Mouse (Mus musculus) spleen, adult 18-20 months (tissue): ENCODE data around the gene Rapgef1.
"Not testable (repeated sequence)": the region's sequence is repeated elsewhere in the genome, so short reads cannot be mapped to it uniquely, and the experiment has no call there.

ENCODE experiments used
- DNase-seq, 2 experiments: peaks; one replicate each; pipeline ENCODE4 v3.0.0; 2022; ENCODE audit warnings: mixed read lengths in 2 of 2

The Rapgef1 gene

GRCm38 (mm10) chr2:29747852-29748251, 128.3 kb downstream of the Rapgef1 start:
- no peak for DNase-seq

- no peak for DNase-seq
Observed at GRCm38 (mm10) chr2:29748499-29748898, 129.0 kb downstream of the Rapgef1 start.

- DNase-seq = no peak
Observed at GRCm38 (mm10) chr2:29751497-29751896, 132.0 kb downstream of the Rapgef1 start, which contains the start of gene Gm13420. Gene Gm13420, minus strand, starts transcription at chr2:29751685.

GRCm38 (mm10) chr2:29752397-29752796, 132.9 kb downstream of the Rapgef1 start:
- no peak for DNase-seq

- no peak for DNase-seq
Observed at GRCm38 (mm10) chr2:29755693-29756092, 136.2 kb downstream of the Rapgef1 start.

GRCm38 (mm10) chr2:29764831-29765230, 145.3 kb downstream of the Rapgef1 start:
- DNase-seq = peak in 1 of 2 experiments; percentile 62

- DNase-seq = no peak
Observed at GRCm38 (mm10) chr2:29767976-29768709, 148.6 kb downstream of the Rapgef1 start.

GRCm38 (mm10) chr2:29768901-29769300, 149.4 kb downstream of the Rapgef1 start:
- DNase-seq = no peak

- DNase-seq = no peak
Observed at GRCm38 (mm10) chr2:29770162-29770561, 150.6 kb downstream of the Rapgef1 start.

GRCm38 (mm10) chr2:29771611-29772461, 152.3 kb downstream of the Rapgef1 start:
- DNase-seq = no peak

- DNase-seq = no peak
Observed at GRCm38 (mm10) chr2:29773323-29773722, 153.8 kb downstream of the Rapgef1 start.

GRCm38 (mm10) chr2:29781256-29781655, 161.7 kb downstream of the Rapgef1 start:
- DNase-seq = not testable (repeated sequence)

GRCm38 (mm10) chr2:29784290-29784689, 164.8 kb downstream of the Rapgef1 start:
- no peak for DNase-seq

GRCm38 (mm10) chr2:29787104-29787917, 167.8 kb downstream of the Rapgef1 start, which contains the start of gene Coq4:
Gene Coq4, plus strand, starts transcription at chr2:29787493.
- DNase-seq = peak; percentile 72 to 81

GRCm38 (mm10) chr2:29787937-29788681, 168.6 kb downstream of the Rapgef1 start, which contains the start of gene Trub2:
Gene Trub2, minus strand, starts transcription at chr2:29788502.
- DNase-seq = peak; percentile 70 to 79
